Mouse (Mus musculus) limb, embryonic 15.5 days (tissue): Measurements from ENCODE around the gene Mical3. TPM values are rescaled to one million over a fixed set of nuclear protein-coding genes. Genes with fewer than 3 reads are reported as not detected.

ENCODE experiments used
- ATAC-seq: fragments of 200-750 bp; cut with Nextera tagmentation; 2 replicates; pipeline ENCODE4 v1.8.0; 2017; ENCODE audit warnings: low read depth, moderate TSS enrichment; ENCODE audit not compliant: insufficient number of reproducible peaks, low FRiP score, low TSS enrichment
- H3K27ac ChIP-seq: fragments of 300-500 bp; sonication (generic); 2 replicates; pipeline ENCODE4 v1.5.1; 2015; ENCODE audit warnings: moderate library complexity, mild to moderate bottlenecking, inconsistent platforms
- H3K27me3 ChIP-seq: fragments of 300-500 bp; sonication (generic); 2 replicates; pipeline ENCODE4 v1.6.1; 2015; ENCODE audit warnings: inconsistent platforms
- H3K36me3 ChIP-seq: fragments of 300-500 bp; sonication (generic); 2 replicates; pipeline ENCODE4 v1.6.1; 2015; ENCODE audit warnings: inconsistent platforms
- H3K4me1 ChIP-seq: fragments of 300-500 bp; sonication (generic); 2 replicates; pipeline ENCODE4 v1.6.1; 2015; ENCODE audit warnings: inconsistent platforms
- H3K4me2 ChIP-seq: fragments of 300-500 bp; sonication (generic); 2 replicates; pipeline ENCODE4 v1.6.1; 2015; ENCODE audit warnings: mild to moderate bottlenecking, inconsistent platforms
- H3K4me3 ChIP-seq: fragments of 300-500 bp; sonication (generic); 2 replicates; pipeline ENCODE4 v1.5.1; 2015; ENCODE audit warnings: mild to moderate bottlenecking, inconsistent platforms
- H3K9ac ChIP-seq: fragments of 300-500 bp; sonication (generic); 2 replicates; pipeline ENCODE4 v1.6.1; 2015; ENCODE audit warnings: inconsistent platforms
- H3K9me3 ChIP-seq: fragments of 300-500 bp; sonication (generic); 2 replicates; pipeline ENCODE4 v1.6.1; 2016; ENCODE audit warnings: inconsistent platforms
- WGBS: fragments of 180-500 bp; shearing (Covaris S2); methylation state at CpG from one replicate; pipeline ENCODE4 v1.1.7; 2015; 5-methylcytosine and 5-hydroxymethylcytosine counted together
- polyA plus RNA-seq: library from polyadenylated mRNA; unstranded; fragments of >200 nt; fragmentation: Nextera tagmentation; extraction: Ambion mirVana; gene quantifications from 2 replicates; pipeline ENCODE4 v1.2.1, GENCODE M21; 2015

The Mical3 gene
- polyA plus RNA-seq, 1 experiment from 2014 or later = 9.7 TPM

DNA sequence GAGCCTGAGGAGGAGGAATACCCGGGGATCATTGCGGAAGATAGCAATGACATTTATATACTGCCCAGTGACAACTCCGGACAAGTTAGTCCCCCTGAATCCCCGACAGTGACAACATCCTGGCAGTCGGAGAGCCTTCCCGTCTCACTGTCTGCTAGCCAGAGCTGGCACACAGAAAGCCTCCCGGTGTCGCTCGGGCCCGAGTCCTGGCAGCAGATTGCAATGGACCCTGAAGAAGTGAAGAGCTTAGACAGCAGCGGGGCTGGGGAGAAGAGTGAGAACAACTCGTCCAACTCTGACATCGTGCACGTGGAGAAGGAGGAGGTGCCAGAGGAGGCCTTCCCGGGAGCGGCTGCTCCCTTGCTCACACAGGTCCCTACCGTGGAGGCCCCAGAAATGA is 244.1 kb downstream of the Mical3 start:
- no peak overlapping the region for H3K4me2 ChIP-seq
- 87% methylated on average over 17 of the region's 17 CpGs for WGBS
- ATAC-seq = no peak
- peaks cover 73% of the 10 kb centered on the region for H3K36me3 ChIP-seq
- H3K9ac ChIP-seq = no peak overlapping the region
- H3K27me3 ChIP-seq = no peaks in the 10 kb centered on the region
- no peaks in the 10 kb centered on the region for H3K9me3 ChIP-seq
- no peaks in the 10 kb centered on the region for H3K4me1 ChIP-seq
- H3K27ac ChIP-seq = no peak overlapping the region
- H3K4me3 ChIP-seq = no peak overlapping the region

DNA sequence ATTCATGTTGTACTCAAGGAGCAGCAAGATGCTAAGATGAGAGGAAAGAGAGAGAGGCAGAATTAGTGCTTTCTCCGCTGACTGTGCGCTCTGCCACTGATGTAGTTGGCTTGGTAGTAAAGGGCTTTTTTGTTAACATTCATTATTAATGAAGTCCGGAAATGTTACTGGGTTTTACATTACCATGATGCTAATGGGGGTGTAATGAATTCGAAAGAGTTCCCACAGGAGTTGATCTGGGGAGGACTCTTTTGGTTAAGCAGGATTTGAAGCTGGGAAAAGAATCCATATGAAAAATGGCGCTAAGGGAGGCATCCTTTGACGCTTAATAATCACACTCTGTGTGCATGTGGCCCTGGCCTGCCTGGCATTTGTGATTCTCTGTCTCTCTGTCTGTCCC is 246.4 kb downstream of the Mical3 start:
- 94% methylated on average over 6 of the region's 6 CpGs for WGBS
- no peaks in the 10 kb centered on the region for H3K4me1 ChIP-seq
- H3K27me3 ChIP-seq = no peaks in the 10 kb centered on the region
- H3K4me2 ChIP-seq = no peak overlapping the region
- no peak for ATAC-seq
- H3K9me3 ChIP-seq = no peaks in the 10 kb centered on the region
- no peak overlapping the region for H3K4me3 ChIP-seq
- no peak overlapping the region for H3K9ac ChIP-seq
- peaks cover 59% of the 10 kb centered on the region for H3K36me3 ChIP-seq
- no peak overlapping the region for H3K27ac ChIP-seq

Other genes with a start within 250 kb of the Mical3 start
- 16.4 and 17.0 TPM in 2 replicates for gene Bid, start 214.1 kb downstream of the Mical3 start, polyA plus RNA-seq
- gene Pex26, start 52.7 kb upstream of the Mical3 start, polyA plus RNA-seq = 10.5 and 11.3 TPM in 2 replicates
- gene Tuba8, start 79.7 kb upstream of the Mical3 start, polyA plus RNA-seq = 16.3 and 18.0 TPM in 2 replicates
- 1.7 and 2.0 TPM in 2 replicates for gene Usp18, start 114.9 kb upstream of the Mical3 start, polyA plus RNA-seq
- gene Slc6a13, start 169.2 kb upstream of the Mical3 start, polyA plus RNA-seq = 2.3 and 4.6 TPM in 2 replicates
- gene Slc6a12, start 212.1 kb upstream of the Mical3 start, polyA plus RNA-seq = 0.28 TPM in 1 of 2 replicates, not detected in the other